Mouse (Mus musculus) stomach, postnatal 0 days (tissue): ENCODE results near the gene Usp15. TPM values are rescaled to one million over a fixed set of nuclear protein-coding genes. Genes with fewer than 3 reads are reported as not detected.

ENCODE experiments used
- ATAC-seq: fragments of 200-750 bp; cut with Nextera tagmentation; 2 replicates; pipeline ENCODE4 v1.8.0; 2017; ENCODE audit not compliant: low FRiP score, low TSS enrichment
- DNase-seq: peaks from one replicate; pipeline ENCODE4 v3.0.0-alpha.2; 2016; ENCODE audit warnings: low spot score
- H3K27ac ChIP-seq: fragments of 300-500 bp; sonication (generic); replicated peaks from 2 replicates; pipeline ENCODE4 v1.5.1; 2014; ENCODE audit warnings: mild to moderate bottlenecking, control low read depth
- H3K27me3 ChIP-seq: fragments of 300-500 bp; sonication (generic); 2 replicates; pipeline ENCODE4 v1.6.1; 2014; ENCODE audit warnings: low read length; ENCODE audit not compliant: control insufficient read depth, insufficient read depth
- H3K36me3 ChIP-seq: fragments of 300-500 bp; sonication (generic); 2 replicates; pipeline ENCODE4 v1.6.1; 2014; ENCODE audit warnings: low read length, mixed read lengths; ENCODE audit not compliant: control insufficient read depth, insufficient read depth
- H3K4me1 ChIP-seq: fragments of 300-500 bp; sonication (generic); replicated peaks from 2 replicates; pipeline ENCODE4 v1.6.1; 2014; ENCODE audit warnings: antibody characterized with exemption; ENCODE audit not compliant: control insufficient read depth, insufficient read depth
- H3K4me2 ChIP-seq: fragments of 300-500 bp; sonication (generic); replicated peaks from 2 replicates; pipeline ENCODE4 v1.6.1; 2014; ENCODE audit warnings: low read depth, mild to moderate bottlenecking, control low read depth, moderate library complexity
- H3K4me3 ChIP-seq: fragments of 300-500 bp; sonication (generic); 2 replicates; pipeline ENCODE4 v1.5.1; 2014; ENCODE audit warnings: low read depth, low read length, control low read depth
- H3K9ac ChIP-seq: fragments of 300-500 bp; sonication (generic); 2 replicates; pipeline ENCODE4 v1.6.1; 2014; ENCODE audit warnings: mild to moderate bottlenecking, low read length, control low read depth, mixed read lengths
- H3K9me3 ChIP-seq: fragments of 300-500 bp; sonication (generic); 2 replicates; pipeline ENCODE4 v1.6.1; 2016; ENCODE audit warnings: low read length; ENCODE audit not compliant: control insufficient read depth
- CTCF ChIP-seq: IDR thresholded peaks from 2 replicates; pipeline ENCODE4 v1.5.1; 2016; ENCODE audit warnings: antibody characterized with exemption, low read depth, mild to moderate bottlenecking, moderate library complexity
- EP300 ChIP-seq: optimal IDR thresholded peaks from 2 replicates; pipeline ENCODE3; 2016; ENCODE audit warnings: antibody characterized with exemption
- WGBS: fragments of 180-500 bp; shearing (Covaris S2); extraction: QIAGEN DNeasy Blood & Tissue Kit; methylation state at CpG from one replicate; pipeline ENCODE4 v1.1.7; 2014; 5-methylcytosine and 5-hydroxymethylcytosine counted together
- polyA plus RNA-seq: library from polyadenylated mRNA; unstranded; fragments of >200 nt; fragmentation: Nextera tagmentation; extraction: Ambion mirVana; gene quantifications from 2 replicates; pipeline ENCODE4 v1.2.1, GENCODE M21; 2015

Usp15 gene
- polyA plus RNA-seq, 1 experiment from 2014 or later = 55.7 TPM

- DNase-seq = no peak
- TF ChIP-seq EP300 = no peak
- TF ChIP-seq CTCF = no peak
- no peak overlapping the region for H3K9ac ChIP-seq
Observed at GRCm38 (mm10) chr10:123160508-123160907, 36.3 kb downstream of the Usp15 start.

GRCm38 (mm10) chr10:123159316-123159715, 37.5 kb downstream of the Usp15 start:
- WGBS = 75% methylated on average over 7 of the region's 7 CpGs
- no peak for ATAC-seq

More at GRCm38 (mm10) chr10:123160508-123160907, 36.3 kb downstream of the Usp15 start:
- Histone ChIP-seq H3K4me2 (no peak overlapping the region), H3K4me3 (no peak overlapping the region), H3K27ac (no peak overlapping the region), H3K4me1 (no peaks in the 10 kb centered on the region), H3K9me3 (no peaks in the 10 kb centered on the region), H3K36me3 (peaks cover 2% of the 10 kb centered on the region), H3K27me3 (no peaks in the 10 kb centered on the region)
- no peak for ATAC-seq
- WGBS = 73% methylated on average over 6 of the region's 6 CpGs

DNA sequence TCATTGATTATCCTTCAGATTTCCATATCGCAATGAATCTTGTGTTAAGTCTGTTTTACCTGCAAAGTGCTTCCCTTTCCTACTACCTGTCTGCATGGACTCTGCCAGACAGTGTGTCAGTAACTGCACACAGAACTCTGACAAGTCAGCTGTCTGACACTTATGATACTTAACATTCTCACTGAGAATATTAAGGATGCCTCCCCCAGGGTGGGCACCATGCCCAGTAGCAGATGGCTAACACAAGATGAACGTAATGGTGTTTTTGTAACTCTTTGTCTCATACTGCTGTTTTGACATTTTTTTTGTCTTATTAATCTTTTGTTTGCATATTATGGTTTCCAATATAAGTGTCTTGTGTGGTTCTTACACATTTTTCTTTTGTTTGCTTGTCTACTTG, 40.4 kb downstream of the Usp15 start:
- no peak for TF ChIP-seq CTCF
- TF ChIP-seq EP300 = no peak
- no peak overlapping the region for H3K9ac ChIP-seq
- no peak overlapping the region for H3K27ac ChIP-seq
- no peak overlapping the region for H3K4me3 ChIP-seq
- DNase-seq (no peak), ATAC-seq (no peak)
- no peaks in the 10 kb centered on the region for H3K27me3 ChIP-seq
- 65% methylated on average over 2 of the region's 2 CpGs for WGBS
- H3K4me1 ChIP-seq = no peaks in the 10 kb centered on the region
- H3K36me3 ChIP-seq = no peaks in the 10 kb centered on the region
- no peak overlapping the region for H3K4me2 ChIP-seq
- H3K9me3 ChIP-seq = no peaks in the 10 kb centered on the region

More at GRCm38 (mm10) chr10:123159316-123159715, 37.5 kb downstream of the Usp15 start:
- Histone ChIP-seq H3K4me2 (no peak overlapping the region), H3K27ac (no peak overlapping the region), H3K4me3 (no peak overlapping the region), H3K9me3 (no peaks in the 10 kb centered on the region), H3K4me1 (no peaks in the 10 kb centered on the region), H3K36me3 (no peaks in the 10 kb centered on the region), H3K9ac (no peak overlapping the region), H3K27me3 (no peaks in the 10 kb centered on the region)
- no peak for DNase-seq
- no peak for TF ChIP-seq EP300
- TF ChIP-seq CTCF = no peak

- DNase-seq (no peak), ATAC-seq (no peak)
- no peaks in the 10 kb centered on the region for H3K27me3 ChIP-seq
- TF ChIP-seq CTCF (no peak), EP300 (no peak)
- no peak overlapping the region for H3K4me2 ChIP-seq
- H3K4me1 ChIP-seq = no peaks in the 10 kb centered on the region
- H3K9ac ChIP-seq = no peak overlapping the region
- H3K9me3 ChIP-seq = no peaks in the 10 kb centered on the region
- no peak overlapping the region for H3K4me3 ChIP-seq
- no peaks in the 10 kb centered on the region for H3K36me3 ChIP-seq
- WGBS = 92% methylated on average over 6 of the region's 6 CpGs
- H3K27ac ChIP-seq = no peak overlapping the region
Observed at GRCm38 (mm10) chr10:123155764-123156163, 41.0 kb downstream of the Usp15 start.

DNA sequence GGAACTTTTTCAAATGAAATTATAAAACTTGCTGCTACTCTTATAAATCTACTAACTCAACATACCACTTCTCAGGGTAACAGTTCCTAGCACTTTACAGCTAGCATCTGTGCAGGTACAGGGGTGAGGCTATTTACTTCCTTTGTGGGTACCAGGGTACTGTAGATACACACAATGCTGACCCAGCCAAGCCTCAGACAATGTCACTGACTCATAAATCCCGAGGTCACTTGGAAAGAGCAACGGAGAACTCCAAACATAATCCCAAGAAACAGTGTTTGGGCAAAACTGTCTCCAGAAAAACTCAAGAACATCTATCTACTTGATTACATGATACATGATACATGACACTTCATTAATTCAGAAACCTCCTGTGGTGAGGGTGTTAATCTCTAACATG, 43.5 kb downstream of the Usp15 start:
- no peak overlapping the region for H3K4me2 ChIP-seq
- 37% methylated on average over 2 of the region's 2 CpGs for WGBS
- H3K27ac ChIP-seq = no peak overlapping the region
- H3K9me3 ChIP-seq = no peaks in the 10 kb centered on the region
- no peak for TF ChIP-seq CTCF
- no peak for TF ChIP-seq EP300
- ATAC-seq (no peak), DNase-seq (no peak)
- no peak overlapping the region for H3K4me3 ChIP-seq
- no peaks in the 10 kb centered on the region for H3K4me1 ChIP-seq
- H3K27me3 ChIP-seq = no peaks in the 10 kb centered on the region
- H3K36me3 ChIP-seq = no peaks in the 10 kb centered on the region
- H3K9ac ChIP-seq = no peak overlapping the region

DNA sequence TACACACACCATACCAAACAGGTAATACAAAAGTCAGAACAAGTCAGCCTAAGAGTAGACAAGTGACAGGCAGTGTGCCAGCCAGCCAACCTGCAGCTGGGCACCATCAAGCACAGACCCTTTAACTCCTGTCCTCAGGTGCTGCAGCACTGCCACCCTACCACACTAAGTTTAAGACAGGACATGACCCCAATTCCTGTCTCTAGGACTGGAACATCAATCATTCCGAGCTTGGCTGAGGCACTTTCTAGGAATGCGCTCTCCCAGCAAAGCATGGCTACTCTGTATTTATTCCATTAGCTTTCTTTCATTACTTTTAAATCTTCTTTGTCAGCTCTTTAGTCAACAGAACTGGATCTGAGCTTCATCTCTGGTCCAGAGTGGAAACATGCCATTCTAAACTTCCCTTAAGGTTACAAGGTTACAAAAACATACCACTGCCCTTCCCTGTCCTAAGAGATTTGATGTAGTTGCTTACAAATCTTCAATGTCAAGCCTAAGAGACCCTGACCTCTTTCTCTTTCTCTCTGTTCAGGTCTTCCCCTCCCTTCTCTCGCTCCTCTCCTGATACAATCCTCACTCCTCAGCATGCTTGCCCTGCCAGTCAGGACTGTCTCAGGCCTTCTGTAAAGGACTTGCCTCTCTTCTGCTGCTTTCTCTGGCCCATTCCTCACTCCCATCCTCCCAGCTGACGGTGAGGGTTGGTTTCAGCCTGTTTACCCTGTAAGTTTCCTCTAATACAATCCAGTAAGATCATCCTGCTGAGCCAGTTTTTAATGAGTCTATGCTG, 48.6 kb downstream of the Usp15 start:
- TF ChIP-seq CTCF (no peak), EP300 (no peak)
- peaks cover 3% of the 10 kb centered on the region; the same call in 1 of the 2 replicates for H3K36me3 ChIP-seq
- 49% methylated on average over 4 of the region's 4 CpGs for WGBS
- no peak overlapping the region for H3K4me3 ChIP-seq
- H3K27me3 ChIP-seq = no peaks in the 10 kb centered on the region
- H3K9ac ChIP-seq = no peak overlapping the region
- ATAC-seq (no peak), DNase-seq (no peak)
- no peaks in the 10 kb centered on the region for H3K9me3 ChIP-seq
- H3K4me1 ChIP-seq = no peaks in the 10 kb centered on the region
- H3K27ac ChIP-seq = 0 out of 2 replicates have a peak overlapping the region, but pooled peaks have one; percentile 46
- no peak overlapping the region for H3K4me2 ChIP-seq
